Mouse (Mus musculus) layer of hippocampus, postnatal 36 days (tissue): ENCODE results near the gene Plk4. TPM values are rescaled to one million over a fixed set of nuclear protein-coding genes. Genes with fewer than 3 reads are reported as not detected.
"Not testable (repeated sequence)": the region's sequence is repeated elsewhere in the genome, so short reads cannot be mapped to it uniquely, and the experiment has no call there.

Experiments
- DNase-seq, 2 experiments: peaks; one replicate each; pipeline ENCODE4 v3.0.0; 2022
- total RNA-seq, 2 experiments: library from RNA; stranded (reverse); gene quantifications; 2 replicates each; pipeline ENCODE4 v1.2.3; 2021

The Plk4 gene
- 1 to 10 TPM; 2.9 to 3.7 TPM for total RNA-seq

- DNase-seq, result peak; percentile 93 to 94
These were observed at the start of gene Plk4 for GRCm38 (mm10) chr3:40799530-40800372. TSS of gene Plk4 (plus strand) at chr3:40800019.

- DNase-seq, result no peak
These were observed 39.1 kb upstream of the Plk4 start for GRCm38 (mm10) chr3:40760746-40761145.

GRCm38 (mm10) chr3:40761312-40761711, 38.5 kb upstream of the Plk4 start:
- DNase-seq, result no peak

GRCm38 (mm10) chr3:40793783-40794182, 6.0 kb upstream of the Plk4 start:
- DNase-seq, result no peak

- no peak for DNase-seq
These were observed 1.8 kb upstream of the Plk4 start for GRCm38 (mm10) chr3:40798054-40798453.

- peak in 1 of 2 experiments; percentile 15 for DNase-seq
These were observed 1.3 kb upstream of the Plk4 start for GRCm38 (mm10) chr3:40798500-40798899.

- no peak for DNase-seq
These were observed 579 bp downstream of the Plk4 start for GRCm38 (mm10) chr3:40800373-40800823.

- no peak for DNase-seq
These were observed 7.1 kb downstream of the Plk4 start for GRCm38 (mm10) chr3:40806871-40807270.

GRCm38 (mm10) chr3:40808686-40809085, 8.9 kb downstream of the Plk4 start:
- DNase-seq, result no peak

GRCm38 (mm10) chr3:40809894-40810293, 10.1 kb downstream of the Plk4 start:
- DNase-seq, result no peak

- DNase-seq, result no peak
These were observed 13.5 kb downstream of the Plk4 start for GRCm38 (mm10) chr3:40813275-40813674.

GRCm38 (mm10) chr3:40845521-40845920, 45.7 kb downstream of the Plk4 start:
- not testable (repeated sequence) for DNase-seq

GRCm38 (mm10) chr3:40846473-40846956, 46.7 kb downstream of the Plk4 start, which contains the start of gene Mfsd8:
TSS of gene Mfsd8 (minus strand) at chr3:40846886.
- DNase-seq, result peak; percentile 94

- not testable (repeated sequence) for DNase-seq
These were observed 47.0 kb downstream of the Plk4 start, which contains the start of gene Abhd18 for GRCm38 (mm10) chr3:40846957-40847017. TSS of gene Abhd18 (plus strand) at chr3:40846970.

- peak; percentile 50 to 56 for DNase-seq
These were observed 47.2 kb downstream of the Plk4 start for GRCm38 (mm10) chr3:40847018-40847417.

GRCm38 (mm10) chr3:40847936-40848335, 48.1 kb downstream of the Plk4 start:
- not testable (repeated sequence) for DNase-seq

GRCm38 (mm10) chr3:40853123-40853738, 53.4 kb downstream of the Plk4 start:
- DNase-seq, result not testable (repeated sequence)

Other genes with a start within 250 kb of the Plk4 start
- gene Slc25a31, start 91.2 kb upstream of the Plk4 start, total RNA-seq, result under 1 TPM; 0.25 to 0.28 TPM
- 100 to 1,000 TPM; 165 to 173 TPM for gene Hspa4l, start 55.5 kb upstream of the Plk4 start, total RNA-seq
- gene Mfsd8, start 46.9 kb downstream of the Plk4 start, total RNA-seq, result 10 to 100 TPM; 19.3 to 22.3 TPM
- 10 to 100 TPM; 12.0 to 12.4 TPM for gene Abhd18, start 47.0 kb downstream of the Plk4 start, total RNA-seq
- gene 1700034I23Rik, start 102.5 kb downstream of the Plk4 start, total RNA-seq, result under 1 TPM in 1 of 2 experiments, not detected in 1; 0.25 TPM
- 10 to 100 TPM; 15.3 to 16.3 TPM for gene Larp1b, start 149.8 kb downstream of the Plk4 start, total RNA-seq